Mouse (Mus musculus): ENCODE measurements around the gene Gm10097. TPM values are rescaled to one million over a fixed set of nuclear protein-coding genes. Genes with fewer than 3 reads are reported as not detected.

The Gm10097 gene
- polyA plus RNA-seq, 1 experiment from 2014 or later: 0.14 TPM

DNA sequence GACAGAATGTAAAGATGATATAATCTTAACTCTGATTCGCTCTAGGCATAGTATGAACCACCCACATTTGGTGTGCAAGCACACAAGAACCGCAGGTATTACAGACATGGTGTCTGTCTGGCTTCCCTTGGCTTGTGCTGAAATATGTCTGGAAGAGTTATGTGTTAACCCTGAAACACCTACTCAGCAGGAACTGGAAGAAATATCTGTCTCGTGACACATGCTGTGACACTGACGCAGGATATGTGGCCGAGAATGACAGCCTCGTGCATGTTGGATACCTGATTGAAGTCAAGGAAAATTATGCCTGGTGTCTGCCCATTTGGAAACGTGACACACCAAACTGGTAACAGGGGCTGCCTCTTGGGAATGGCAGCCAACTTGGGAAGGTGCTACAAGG is 18.3 kb downstream of the Gm10097 start:
- Histone ChIP-seq H3K4me1 (replicated peaks; ENCODE audit: control insufficient read depth, insufficient read depth, low read length) (no peaks in the 10 kb centered on the region), H3K27ac (ENCODE audit: low read depth, low read length) (no peak overlapping the region), H3K9ac (ENCODE audit: low read depth, low read length) (no peak overlapping the region), H3K36me3 (ENCODE audit: control insufficient read depth, insufficient read depth) (no peaks in the 10 kb centered on the region), H3K27me3 (replicated peaks; ENCODE audit: control insufficient read depth, insufficient read depth, low read length) (no peaks in the 10 kb centered on the region), H3K4me3 (ENCODE audit: low read depth, low read length) (no peak overlapping the region), H3K4me2 (replicated peaks; ENCODE audit: low read depth) (no peak overlapping the region), H3K9me3 (ENCODE audit: control insufficient read depth) (no peaks in the 10 kb centered on the region)
- TF ChIP-seq CTCF (IDR thresholded peaks at IDR 0.05; ENCODE audit: low read depth): no peak
- no peak for ATAC-seq
- 91% methylated on average over 7 of the region's 7 CpGs for WGBS

DNA sequence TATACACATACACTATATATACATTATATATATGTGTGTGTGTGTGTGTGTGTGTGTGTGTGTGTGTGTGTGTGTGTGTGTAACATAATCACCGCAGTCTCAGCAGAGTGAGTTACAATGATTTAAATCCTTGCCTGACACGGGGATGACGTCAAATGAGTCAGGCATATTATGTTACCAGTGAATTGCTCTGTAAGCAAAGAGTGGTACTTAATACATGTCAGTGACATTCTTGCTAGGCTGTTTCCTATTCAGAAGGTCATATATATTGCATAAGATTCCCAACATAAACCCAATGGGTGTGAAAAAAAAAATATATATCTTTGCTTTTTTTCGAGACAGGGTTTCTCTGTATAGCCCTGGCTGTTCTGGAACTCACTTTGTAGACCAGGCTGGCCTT is 20.1 kb downstream of the Gm10097 start:
- H3K36me3 ChIP-seq (ENCODE audit: control insufficient read depth, insufficient read depth): no peaks in the 10 kb centered on the region
- WGBS: 84% methylated on average over 4 of the region's 4 CpGs
- H3K4me2 ChIP-seq (replicated peaks; ENCODE audit: low read depth): no peak overlapping the region
- no peaks in the 10 kb centered on the region for H3K4me1 ChIP-seq (replicated peaks; ENCODE audit: control insufficient read depth, insufficient read depth, low read length)
- no peaks in the 10 kb centered on the region for H3K27me3 ChIP-seq (replicated peaks; ENCODE audit: control insufficient read depth, insufficient read depth, low read length)
- no peak overlapping the region for H3K27ac ChIP-seq (ENCODE audit: low read depth, low read length)
- TF ChIP-seq CTCF (IDR thresholded peaks at IDR 0.05; ENCODE audit: low read depth): no peak
- no peak for ATAC-seq
- H3K9me3 ChIP-seq (ENCODE audit: control insufficient read depth): no peaks in the 10 kb centered on the region
- H3K9ac ChIP-seq (ENCODE audit: low read depth, low read length): no peak overlapping the region
- no peak overlapping the region for H3K4me3 ChIP-seq (ENCODE audit: low read depth, low read length)

DNA sequence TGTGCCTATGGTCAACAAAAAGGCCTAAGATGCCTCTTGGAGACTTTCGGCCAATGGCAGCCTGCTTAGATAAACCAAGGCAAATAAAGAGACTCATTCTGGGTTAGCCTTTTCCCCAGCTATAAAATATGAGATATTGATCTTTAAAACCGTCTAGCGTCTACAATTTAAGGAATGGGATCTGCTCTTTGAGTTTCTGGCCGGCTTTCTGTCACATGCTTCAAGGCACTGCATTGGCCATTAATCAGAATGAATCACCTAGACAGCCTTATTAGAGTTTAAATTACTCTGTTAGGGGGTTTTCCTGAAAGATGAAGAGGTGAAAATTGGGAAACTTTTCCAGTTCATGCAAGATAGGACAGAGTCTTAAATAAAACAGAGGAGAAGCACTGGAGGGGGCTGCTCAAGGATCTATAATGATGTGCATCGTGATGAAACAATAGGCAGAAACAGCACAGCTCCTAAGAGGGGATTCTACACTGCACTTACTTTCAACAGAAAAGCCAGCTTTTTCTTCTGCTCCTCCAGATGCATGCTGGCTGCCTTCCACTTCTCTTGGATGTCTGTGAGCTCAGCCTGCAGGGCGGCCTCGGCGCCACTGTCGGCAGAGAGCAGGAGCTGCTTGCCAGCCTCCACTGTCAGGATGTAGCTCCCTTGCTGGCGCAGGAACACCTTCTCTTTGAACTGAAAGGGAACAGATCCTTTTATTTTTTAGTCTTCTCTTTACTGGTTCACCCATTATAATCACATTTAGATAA is 28.2 kb downstream of the Gm10097 start:
- TF ChIP-seq CTCF (IDR thresholded peaks at IDR 0.05; ENCODE audit: low read depth): no peak
- no peak for ATAC-seq
- Histone ChIP-seq H3K36me3 (ENCODE audit: control insufficient read depth, insufficient read depth) (peaks cover 14% of the 10 kb centered on the region), H3K9ac (ENCODE audit: low read depth, low read length) (no peak overlapping the region), H3K27me3 (replicated peaks; ENCODE audit: control insufficient read depth, insufficient read depth, low read length) (no peaks in the 10 kb centered on the region), H3K27ac (ENCODE audit: low read depth, low read length) (no peak overlapping the region), H3K4me1 (replicated peaks; ENCODE audit: control insufficient read depth, insufficient read depth, low read length) (no peaks in the 10 kb centered on the region), H3K4me2 (replicated peaks; ENCODE audit: low read depth) (no peak overlapping the region), H3K4me3 (ENCODE audit: low read depth, low read length) (no peak overlapping the region), H3K9me3 (ENCODE audit: control insufficient read depth) (no peaks in the 10 kb centered on the region)
- WGBS: 63% methylated on average over 10 of the region's 10 CpGs

- WGBS: 52% methylated on average over 2 of the region's 2 CpGs
- Histone ChIP-seq H3K27me3 (replicated peaks; ENCODE audit: control insufficient read depth, insufficient read depth, low read length) (no peaks in the 10 kb centered on the region), H3K4me3 (ENCODE audit: low read depth, low read length) (no peak overlapping the region), H3K36me3 (ENCODE audit: control insufficient read depth, insufficient read depth) (peaks cover 14% of the 10 kb centered on the region), H3K27ac (ENCODE audit: low read depth, low read length) (no peak overlapping the region), H3K9ac (ENCODE audit: low read depth, low read length) (no peak overlapping the region), H3K4me2 (replicated peaks; ENCODE audit: low read depth) (no peak overlapping the region), H3K4me1 (replicated peaks; ENCODE audit: control insufficient read depth, insufficient read depth, low read length) (no peaks in the 10 kb centered on the region), H3K9me3 (ENCODE audit: control insufficient read depth) (no peaks in the 10 kb centered on the region)
- ATAC-seq: no peak
- TF ChIP-seq CTCF (IDR thresholded peaks at IDR 0.05; ENCODE audit: low read depth): no peak
These were observed 28.8 kb downstream of the Gm10097 start for GRCm38 (mm10) chr10:5097754-5098137.

DNA sequence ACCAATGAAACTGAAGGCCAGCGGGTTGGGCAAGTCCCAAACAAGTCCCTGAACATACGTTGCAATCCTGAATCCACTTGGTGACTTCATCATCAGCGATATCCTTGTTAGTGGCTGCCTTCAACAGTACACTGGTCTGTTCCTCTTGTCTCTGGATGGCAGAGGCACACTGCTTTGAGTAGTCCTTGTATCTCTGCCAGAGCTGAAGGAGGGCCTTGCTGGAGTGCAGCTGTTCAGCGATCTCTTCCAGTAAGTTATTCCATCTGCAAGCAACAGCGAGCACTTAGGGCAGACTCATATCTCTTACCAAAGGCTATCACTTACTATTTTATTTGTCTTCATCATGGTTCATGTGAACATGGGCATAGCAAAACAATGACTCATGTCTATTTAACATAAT is 41.8 kb downstream of the Gm10097 start:
- TF ChIP-seq CTCF (IDR thresholded peaks at IDR 0.05; ENCODE audit: low read depth): no peak
- no peaks in the 10 kb centered on the region for H3K9me3 ChIP-seq (ENCODE audit: control insufficient read depth)
- H3K36me3 ChIP-seq (ENCODE audit: control insufficient read depth, insufficient read depth): peaks cover 50% of the 10 kb centered on the region
- H3K4me3 ChIP-seq (ENCODE audit: low read depth, low read length): no peak overlapping the region
- H3K27me3 ChIP-seq (replicated peaks; ENCODE audit: control insufficient read depth, insufficient read depth, low read length): no peaks in the 10 kb centered on the region
- H3K4me1 ChIP-seq (replicated peaks; ENCODE audit: control insufficient read depth, insufficient read depth, low read length): no peaks in the 10 kb centered on the region
- H3K9ac ChIP-seq (ENCODE audit: low read depth, low read length): no peak overlapping the region
- WGBS: 78% methylated on average over 5 of the region's 5 CpGs
- H3K4me2 ChIP-seq (replicated peaks; ENCODE audit: low read depth): no peak overlapping the region
- no peak overlapping the region for H3K27ac ChIP-seq (ENCODE audit: low read depth, low read length)
- no peak for ATAC-seq

GRCm38 (mm10) chr10:5116155-5116554 is 47.2 kb downstream of the Gm10097 start:
- Histone ChIP-seq H3K9ac (ENCODE audit: low read depth, low read length) (no peak overlapping the region), H3K4me2 (replicated peaks; ENCODE audit: low read depth) (no peak overlapping the region), H3K9me3 (ENCODE audit: control insufficient read depth) (no peaks in the 10 kb centered on the region), H3K36me3 (ENCODE audit: control insufficient read depth, insufficient read depth) (peaks cover 30% of the 10 kb centered on the region), H3K27me3 (replicated peaks; ENCODE audit: control insufficient read depth, insufficient read depth, low read length) (no peaks in the 10 kb centered on the region), H3K4me3 (ENCODE audit: low read depth, low read length) (no peak overlapping the region), H3K27ac (ENCODE audit: low read depth, low read length) (no peak overlapping the region), H3K4me1 (replicated peaks; ENCODE audit: control insufficient read depth, insufficient read depth, low read length) (no peaks in the 10 kb centered on the region)
- TF ChIP-seq CTCF (IDR thresholded peaks at IDR 0.05; ENCODE audit: low read depth): no peak
- no peak for ATAC-seq
- WGBS: 84% methylated on average over 5 of the region's 5 CpGs

Measured in intestine, postnatal 0 days (tissue).